Mouse (Mus musculus) hindbrain, postnatal 0 days (tissue): ENCODE results near the gene Hnrnpl. TPM values are rescaled to one million over a fixed set of nuclear protein-coding genes. Genes with fewer than 3 reads are reported as not detected.

Source experiments
- ATAC-seq: fragments of 200-750 bp; cut with Nextera tagmentation; 2 replicates; pipeline ENCODE4 v1.8.0; 2017; ENCODE audit warnings: mild to moderate bottlenecking, moderate TSS enrichment, moderate library complexity
- DNase-seq: peaks from one replicate; pipeline ENCODE4 v3.0.0-alpha.2; 2015; ENCODE audit warnings: low spot score
- H3K27ac ChIP-seq: fragments of 300-500 bp; sonication (generic); 2 replicates; pipeline ENCODE4 v1.5.1; 2014; ENCODE audit warnings: mild to moderate bottlenecking
- H3K27me3 ChIP-seq: fragments of 300-500 bp; sonication (generic); 2 replicates; pipeline ENCODE4 v1.6.1; 2014; ENCODE audit warnings: low read length, mixed read lengths; ENCODE audit not compliant: insufficient read depth
- H3K36me3 ChIP-seq: fragments of 300-500 bp; sonication (generic); 2 replicates; pipeline ENCODE4 v1.6.1; 2014; ENCODE audit warnings: low read length, mixed read lengths; ENCODE audit not compliant: insufficient read depth
- H3K4me1 ChIP-seq: fragments of 300-500 bp; sonication (generic); 2 replicates; pipeline ENCODE4 v1.6.1; 2014; ENCODE audit warnings: antibody characterized with exemption, low read length, mixed read lengths; ENCODE audit not compliant: insufficient read depth
- H3K4me2 ChIP-seq: fragments of 300-500 bp; sonication (generic); 2 replicates; pipeline ENCODE4 v1.6.1; 2014; ENCODE audit warnings: low read depth, mild to moderate bottlenecking, low read length, moderate library complexity, mixed read lengths
- H3K4me3 ChIP-seq: fragments of 300-500 bp; sonication (generic); 2 replicates; pipeline ENCODE4 v1.5.1; 2014; ENCODE audit warnings: low read length
- H3K9ac ChIP-seq: fragments of 300-500 bp; sonication (generic); replicated peaks from 2 replicates; pipeline ENCODE4 v1.6.1; 2014; ENCODE audit warnings: mild to moderate bottlenecking, low read length, moderate library complexity, mixed read lengths
- H3K9me3 ChIP-seq: fragments of 300-500 bp; sonication (generic); 2 replicates; pipeline ENCODE4 v1.6.1; 2016; ENCODE audit warnings: low read length, mixed read lengths
- CTCF ChIP-seq: IDR thresholded peaks from 2 replicates; pipeline ENCODE4 v1.5.1; 2016; ENCODE audit warnings: antibody characterized with exemption, control low read depth, low read depth
- WGBS: fragments of 180-500 bp; shearing (Covaris S2); extraction: QIAGEN DNeasy Blood & Tissue Kit; methylation state at CpG from one replicate; pipeline ENCODE4 v1.1.7; 2014; 5-methylcytosine and 5-hydroxymethylcytosine counted together
- polyA plus RNA-seq: library from polyadenylated mRNA; unstranded; fragments of >200 nt; fragmentation: Nextera tagmentation; extraction: Ambion mirVana; gene quantifications from 2 replicates; pipeline ENCODE4 v1.2.1, GENCODE M21; 2015
- total RNA-seq: library from RNA; depleted of rRNA; stranded (reverse); fragments of >200 nt; gene quantifications from 2 replicates; pipeline ENCODE4 v1.2.3, GENCODE M21; 2014

Hnrnpl gene
- total and polyA plus RNA-seq, 2 experiments from 2014 or later = 179 to 233 TPM

- Histone ChIP-seq H3K27ac (peak within 1 kb of the TSS; percentile 79), H3K4me1 (0 out of 2 replicates have a peak, but pooled peaks cover 13% of the 10 kb centered on the region), H3K27me3 (no peaks in the 10 kb centered on the region), H3K9me3 (no peaks in the 10 kb centered on the region), H3K4me2 (peak within 1 kb of the TSS; percentile 61), H3K4me3 (peak within 1 kb of the TSS; percentile 47), H3K36me3 (peaks cover 22% of the 10 kb centered on the region), H3K9ac (peak within 1 kb of the TSS; percentile 56)
- peak; percentile 96 for DNase-seq
- ATAC-seq = peak; percentile 87
- TF ChIP-seq CTCF = no peak; the same call in 1 of the 2 replicates
- 2% methylated on average over 33 of the region's 33 CpGs for WGBS
These were observed 16.8 kb downstream of the Hnrnpl start, which contains the start of gene Ech1 for GRCm38 (mm10) chr7:28824941-28825685. TSS of gene Ech1 (plus strand) at chr7:28825217.

GRCm38 (mm10) chr7:28825686-28826401 lies 17.5 kb downstream of the Hnrnpl start:
- no peak for TF ChIP-seq CTCF
- H3K36me3 ChIP-seq = peaks cover 21% of the 10 kb centered on the region
- H3K9me3 ChIP-seq = no peaks in the 10 kb centered on the region
- WGBS = 43% methylated on average over 11 of the region's 11 CpGs
- ATAC-seq (no peak), DNase-seq (no peak)
- 0 out of 2 replicates have a peak, but pooled peaks cover 13% of the 10 kb centered on the region for H3K4me1 ChIP-seq
- H3K9ac ChIP-seq = peak overlapping the region; percentile 56
- H3K27ac ChIP-seq = peak overlapping the region; percentile 79
- peak overlapping the region; percentile 47 for H3K4me3 ChIP-seq
- H3K4me2 ChIP-seq = peak overlapping the region; percentile 61
- no peaks in the 10 kb centered on the region for H3K27me3 ChIP-seq

GRCm38 (mm10) chr7:28826402-28826772 lies 18.0 kb downstream of the Hnrnpl start:
- H3K27me3 ChIP-seq = no peaks in the 10 kb centered on the region
- H3K9me3 ChIP-seq = no peaks in the 10 kb centered on the region
- peak overlapping the region; percentile 61; the same call in 1 of the 2 replicates for H3K4me2 ChIP-seq
- H3K27ac ChIP-seq = peak overlapping the region; percentile 79
- H3K4me3 ChIP-seq = no peak overlapping the region
- no peak overlapping the region for H3K9ac ChIP-seq
- 91% methylated on average over 7 of the region's 7 CpGs for WGBS
- 0 out of 2 replicates have a peak, but pooled peaks cover 8% of the 10 kb centered on the region for H3K4me1 ChIP-seq
- TF ChIP-seq CTCF = no peak
- peaks cover 18% of the 10 kb centered on the region for H3K36me3 ChIP-seq
- DNase-seq (no peak), ATAC-seq (no peak)

- no peak for TF ChIP-seq CTCF
- H3K27me3 ChIP-seq = no peaks in the 10 kb centered on the region
- no peaks in the 10 kb centered on the region for H3K9me3 ChIP-seq
- H3K36me3 ChIP-seq = peaks cover 18% of the 10 kb centered on the region
- WGBS = 44% methylated on average over 3 of the region's 3 CpGs
- 0 out of 2 replicates have a peak, but pooled peaks cover 8% of the 10 kb centered on the region for H3K4me1 ChIP-seq
- H3K4me2 ChIP-seq = no peak overlapping the region
- ATAC-seq = no peak
- DNase-seq = peak; percentile 42
- H3K27ac ChIP-seq = no peak overlapping the region
- H3K9ac ChIP-seq = no peak overlapping the region
- no peak overlapping the region for H3K4me3 ChIP-seq
These were observed 19.0 kb downstream of the Hnrnpl start for GRCm38 (mm10) chr7:28827338-28827737.

GRCm38 (mm10) chr7:28829821-28830220 lies 21.5 kb downstream of the Hnrnpl start:
- Histone ChIP-seq H3K9ac (no peak overlapping the region), H3K9me3 (no peaks in the 10 kb centered on the region), H3K4me2 (no peak overlapping the region), H3K27me3 (no peaks in the 10 kb centered on the region), H3K4me3 (no peak overlapping the region), H3K27ac (no peak overlapping the region), H3K36me3 (peaks cover 18% of the 10 kb centered on the region), H3K4me1 (0 out of 2 replicates have a peak, but pooled peaks cover 8% of the 10 kb centered on the region)
- TF ChIP-seq CTCF = no peak
- WGBS = 90% methylated on average over 8 of the region's 8 CpGs
- DNase-seq (no peak), ATAC-seq (no peak)

GRCm38 (mm10) chr7:28830981-28831380 lies 22.6 kb downstream of the Hnrnpl start:
- H3K4me1 ChIP-seq = 0 out of 2 replicates have a peak, but pooled peaks cover 2% of the 10 kb centered on the region
- no peak overlapping the region for H3K27ac ChIP-seq
- no peaks in the 10 kb centered on the region for H3K27me3 ChIP-seq
- H3K9ac ChIP-seq = no peak overlapping the region
- ATAC-seq (no peak), DNase-seq (no peak)
- H3K36me3 ChIP-seq = peaks cover 18% of the 10 kb centered on the region
- no peaks in the 10 kb centered on the region for H3K9me3 ChIP-seq
- WGBS = 93% methylated on average over 5 of the region's 5 CpGs
- H3K4me2 ChIP-seq = no peak overlapping the region
- no peak for TF ChIP-seq CTCF
- no peak overlapping the region for H3K4me3 ChIP-seq
